Mouse (Mus musculus) kidney, postnatal 0 days (tissue): ENCODE measurements around the gene Adamts1. TPM values are rescaled to one million over a fixed set of nuclear protein-coding genes. Genes with fewer than 3 reads are reported as not detected.
A peak's percentile ranks its signal among the peaks of the same experiment; 100 is the strongest.

Source experiments
- ATAC-seq: fragments of 200-750 bp; cut with Nextera tagmentation; replicated peaks from 2 replicates; pipeline ENCODE4 v1.8.0; 2017; ENCODE audit warnings: low read depth, moderate number of reproducible peaks, moderate TSS enrichment, moderate library complexity; ENCODE audit not compliant: low FRiP score
- DNase-seq: peaks from one replicate; pipeline ENCODE4 v3.0.0-alpha.2; 2016; ENCODE audit warnings: low spot score
- H3K27ac ChIP-seq: fragments of 300-500 bp; sonication (generic); 2 replicates; pipeline ENCODE4 v1.5.1; 2014; ENCODE audit warnings: mild to moderate bottlenecking
- H3K27me3 ChIP-seq: fragments of 300-500 bp; sonication (generic); 2 replicates; pipeline ENCODE4 v1.6.1; 2014; ENCODE audit warnings: low read length, mixed read lengths; ENCODE audit not compliant: insufficient read depth
- H3K36me3 ChIP-seq: fragments of 300-500 bp; sonication (generic); 2 replicates; pipeline ENCODE4 v1.6.1; 2014; ENCODE audit warnings: low read length, mixed read lengths; ENCODE audit not compliant: insufficient read depth
- H3K4me1 ChIP-seq: fragments of 300-500 bp; sonication (generic); replicated peaks from 2 replicates; pipeline ENCODE4 v1.6.1; 2014; ENCODE audit warnings: antibody characterized with exemption, low read length, mixed read lengths; ENCODE audit not compliant: insufficient read depth
- H3K4me2 ChIP-seq: fragments of 300-500 bp; sonication (generic); 2 replicates; pipeline ENCODE4 v1.6.1; 2014; ENCODE audit warnings: mild to moderate bottlenecking, low read length, moderate library complexity, mixed read lengths
- H3K4me3 ChIP-seq: fragments of 300-500 bp; sonication (generic); replicated peaks from 2 replicates; pipeline ENCODE4 v1.5.1; 2014; ENCODE audit warnings: low read depth, low read length
- H3K9ac ChIP-seq: fragments of 300-500 bp; sonication (generic); 2 replicates; pipeline ENCODE4 v1.6.1; 2014; ENCODE audit warnings: low read depth, low read length
- H3K9me3 ChIP-seq: fragments of 300-500 bp; sonication (generic); replicated peaks from 2 replicates; pipeline ENCODE4 v1.6.1; 2016; ENCODE audit warnings: low read length, inconsistent platforms, mixed read lengths
- CTCF ChIP-seq: IDR thresholded peaks from 2 replicates; pipeline ENCODE4 v1.5.1; 2016; ENCODE audit warnings: antibody characterized with exemption, low read depth, mild to moderate bottlenecking, moderate library complexity
- WGBS: fragments of 180-500 bp; shearing (Covaris S2); extraction: QIAGEN DNeasy Blood & Tissue Kit; methylation state at CpG from one replicate; pipeline ENCODE4 v1.1.7; 2014; 5-methylcytosine and 5-hydroxymethylcytosine counted together
- polyA plus RNA-seq: library from polyadenylated mRNA; unstranded; fragments of >200 nt; fragmentation: Nextera tagmentation; extraction: Ambion mirVana; gene quantifications from 2 replicates; pipeline ENCODE4 v1.2.1, GENCODE M21; 2015

The Adamts1 gene
- 75.9 and 82.8 TPM in 2 replicates for polyA plus RNA-seq

DNA sequence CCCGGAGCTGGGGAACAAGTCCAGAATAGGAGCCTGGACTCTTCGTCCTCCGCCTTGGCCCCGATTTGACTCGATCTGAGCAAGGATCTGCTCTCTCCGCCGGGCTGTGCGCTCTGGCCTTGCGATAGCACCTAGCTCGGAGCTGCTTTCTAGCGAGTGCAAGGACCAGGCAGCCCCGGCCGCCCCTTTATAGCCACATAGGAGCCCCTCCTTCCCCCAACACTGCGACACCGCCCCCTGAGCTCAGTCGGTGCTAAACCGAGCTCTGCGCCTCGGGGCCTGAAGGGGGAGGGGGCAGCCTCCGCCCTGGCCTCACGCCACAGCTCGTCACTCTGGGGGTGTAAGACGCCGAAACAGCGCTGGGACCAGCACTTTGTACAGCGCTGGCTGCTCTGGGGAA, at the start of gene Adamts1:
Adamts1 (minus strand) TSS at position 160 of the 400 bp plus-strand sequence.
- H3K36me3 ChIP-seq: peaks cover 11% of the 10 kb centered on the region
- peak within 1 kb of the TSS; percentile 88 for H3K9ac ChIP-seq
- H3K4me1 ChIP-seq: peaks cover 14% of the 10 kb centered on the region; the same call in 1 of the 2 replicates
- no peaks in the 10 kb centered on the region for H3K9me3 ChIP-seq
- peak within 1 kb of the TSS; percentile 75 for H3K4me2 ChIP-seq
- under 1% methylated on average over 25 of the region's 26 CpGs for WGBS
- no peaks in the 10 kb centered on the region for H3K27me3 ChIP-seq
- ATAC-seq (peak; percentile 90), DNase-seq (peak; percentile 97)
- H3K27ac ChIP-seq: peak within 1 kb of the TSS; percentile 94
- peak; percentile 53 for TF ChIP-seq CTCF
- H3K4me3 ChIP-seq: peak within 1 kb of the TSS; percentile 88

DNA sequence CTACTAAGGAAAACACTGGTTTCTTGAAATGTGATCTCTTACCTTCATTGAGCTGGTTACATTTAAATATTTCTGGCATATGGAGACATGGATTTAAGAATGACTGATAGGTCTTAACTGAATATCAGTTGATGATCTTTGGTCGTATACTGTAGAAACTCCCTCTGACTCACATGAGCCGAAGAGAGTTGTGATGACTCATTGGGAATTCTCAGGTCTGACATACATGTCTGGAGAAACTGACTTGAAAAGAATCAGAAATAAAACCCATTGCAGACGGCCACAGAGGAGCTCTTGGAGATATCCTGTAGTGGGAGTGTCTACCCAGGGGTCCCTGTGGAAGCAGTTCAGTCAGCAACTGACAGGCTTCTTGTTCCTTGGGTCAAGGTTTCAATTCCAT, 24.2 kb upstream of the Adamts1 start:
- H3K4me3 ChIP-seq: no peak overlapping the region
- H3K4me1 ChIP-seq: no peaks in the 10 kb centered on the region
- 70% methylated on average over 3 of the region's 3 CpGs for WGBS
- H3K9me3 ChIP-seq: no peaks in the 10 kb centered on the region
- no peak overlapping the region for H3K9ac ChIP-seq
- no peaks in the 10 kb centered on the region for H3K27me3 ChIP-seq
- no peak for TF ChIP-seq CTCF
- ATAC-seq: no peak
- DNase-seq: no peak
- no peak overlapping the region for H3K27ac ChIP-seq
- H3K36me3 ChIP-seq: no peaks in the 10 kb centered on the region
- no peak overlapping the region for H3K4me2 ChIP-seq

DNA sequence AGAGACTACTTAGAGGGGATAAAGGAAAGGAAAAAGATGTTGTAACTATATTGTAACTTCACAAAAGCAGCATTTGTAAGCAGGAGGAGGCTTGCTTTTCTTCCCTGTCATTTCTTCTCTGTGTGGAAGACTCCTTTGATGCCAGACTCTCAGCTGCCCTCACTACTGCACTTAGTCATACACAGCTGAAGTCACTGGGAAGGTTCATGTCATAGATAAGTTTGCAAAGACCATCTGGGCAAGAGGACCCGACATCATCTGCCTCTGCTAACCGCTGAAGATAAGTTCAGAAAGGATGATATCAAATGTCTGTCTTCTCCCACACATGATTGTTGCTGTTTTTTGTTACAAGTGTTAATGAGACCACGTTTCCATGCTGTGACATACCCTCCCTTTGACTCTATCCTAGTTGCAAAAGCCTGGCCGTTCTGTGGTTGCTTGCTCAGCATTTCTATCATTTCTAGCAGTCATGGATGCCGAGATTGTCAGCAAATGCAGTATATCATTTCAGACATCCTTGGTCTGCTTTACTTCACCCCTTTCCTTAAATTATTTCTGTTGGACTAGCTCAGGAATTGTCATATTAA, 19.5 kb upstream of the Adamts1 start:
- no peaks in the 10 kb centered on the region for H3K9me3 ChIP-seq
- H3K4me3 ChIP-seq: no peak overlapping the region
- H3K4me2 ChIP-seq: no peak overlapping the region
- H3K27me3 ChIP-seq: no peaks in the 10 kb centered on the region
- no peaks in the 10 kb centered on the region for H3K4me1 ChIP-seq
- H3K27ac ChIP-seq: no peak overlapping the region
- no peak for TF ChIP-seq CTCF
- H3K9ac ChIP-seq: no peak overlapping the region
- no peak for DNase-seq
- 50% methylated on average over 5 of the region's 5 CpGs for WGBS
- ATAC-seq: no peak
- no peaks in the 10 kb centered on the region for H3K36me3 ChIP-seq

DNA sequence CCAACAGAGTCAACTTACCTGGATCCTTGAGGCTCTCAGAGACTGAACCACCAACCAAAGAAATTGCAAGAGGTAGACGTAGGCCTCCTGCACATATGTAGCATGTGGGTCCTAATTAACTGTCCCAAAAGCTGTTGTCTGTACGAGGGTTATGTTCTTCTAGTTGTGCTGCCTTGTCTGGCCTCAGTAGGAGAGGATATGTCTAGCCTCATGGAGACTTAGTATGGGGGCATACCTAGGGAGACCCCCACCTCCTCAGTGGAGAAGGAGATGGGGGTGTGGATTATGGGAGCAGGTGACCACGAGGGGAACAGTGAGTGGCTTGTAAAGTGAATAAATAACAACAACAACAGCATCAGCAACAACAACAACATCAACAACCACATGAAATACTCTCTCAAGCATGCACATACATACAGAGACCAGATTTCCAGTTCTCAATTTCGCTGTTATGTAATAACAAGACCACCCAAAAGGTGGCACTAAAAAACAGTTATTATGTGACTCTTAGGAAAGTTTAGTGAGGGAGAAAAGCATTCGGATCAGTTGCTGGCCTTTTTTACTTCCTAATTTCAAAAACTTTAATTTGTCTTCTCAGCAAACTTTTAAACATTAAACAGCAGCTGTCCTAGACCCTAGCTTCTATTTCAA, 17.0 kb upstream of the Adamts1 start:
- Histone ChIP-seq H3K9ac (no peak overlapping the region), H3K27ac (no peak overlapping the region), H3K4me2 (no peak overlapping the region), H3K36me3 (no peaks in the 10 kb centered on the region), H3K4me3 (no peak overlapping the region), H3K27me3 (no peaks in the 10 kb centered on the region), H3K9me3 (no peaks in the 10 kb centered on the region), H3K4me1 (no peaks in the 10 kb centered on the region)
- peak; percentile 62 for TF ChIP-seq CTCF
- ATAC-seq: no peak
- WGBS: 52% methylated on average over 5 of the region's 5 CpGs
- DNase-seq: peak; percentile 82

DNA sequence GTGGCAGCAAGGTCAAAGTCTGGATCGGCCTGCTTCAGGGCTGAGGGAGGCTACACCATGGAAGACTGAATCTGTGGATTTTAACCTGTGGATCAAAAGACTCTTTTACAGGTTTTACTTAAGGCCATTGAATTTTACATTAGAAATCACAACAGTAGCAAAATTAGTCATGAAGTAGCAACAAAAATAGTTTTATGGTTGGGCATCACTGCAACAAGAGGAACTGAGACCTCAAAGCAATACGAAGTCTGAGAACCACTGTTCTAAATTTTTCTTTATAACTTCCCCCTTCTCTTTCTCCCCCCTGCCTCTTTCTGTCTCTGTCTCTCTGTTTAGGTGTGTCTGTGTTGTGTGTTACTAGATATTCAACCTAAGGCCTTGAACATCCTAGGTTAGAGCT, 11.2 kb upstream of the Adamts1 start:
- H3K4me3 ChIP-seq: no peak overlapping the region
- H3K27me3 ChIP-seq: no peaks in the 10 kb centered on the region
- no peaks in the 10 kb centered on the region for H3K4me1 ChIP-seq
- no peak overlapping the region for H3K27ac ChIP-seq
- H3K36me3 ChIP-seq: no peaks in the 10 kb centered on the region
- DNase-seq (no peak), ATAC-seq (no peak)
- no peak for TF ChIP-seq CTCF
- 84% methylated on average over 2 of the region's 2 CpGs for WGBS
- H3K9me3 ChIP-seq: no peaks in the 10 kb centered on the region
- H3K9ac ChIP-seq: no peak overlapping the region
- no peak overlapping the region for H3K4me2 ChIP-seq

DNA sequence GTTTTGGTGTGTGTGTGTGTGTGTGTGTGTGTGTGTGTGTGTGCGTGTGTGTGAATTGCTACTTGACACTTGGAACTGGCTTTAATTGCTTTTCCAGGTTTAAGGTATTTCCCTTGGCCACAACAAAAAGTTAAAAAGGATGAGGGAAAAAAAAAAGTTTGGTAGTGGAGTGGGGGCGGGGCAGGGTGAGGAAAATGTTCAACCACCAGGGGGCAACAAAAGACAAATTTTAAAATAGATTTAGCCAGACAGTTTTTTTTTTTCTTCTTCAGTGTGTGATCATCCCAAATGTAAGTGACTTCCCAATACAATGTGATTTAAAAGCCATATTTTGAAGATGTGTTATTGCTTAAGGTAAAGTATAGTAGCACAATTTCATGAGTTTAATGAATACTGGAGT, 4.7 kb upstream of the Adamts1 start:
- 0 out of 2 replicates have a peak overlapping the region, but pooled peaks have one; percentile 23 for H3K4me2 ChIP-seq
- DNase-seq (peak; percentile 77), ATAC-seq (no peak)
- H3K9ac ChIP-seq: no peak overlapping the region
- H3K9me3 ChIP-seq: no peaks in the 10 kb centered on the region
- WGBS: 3% methylated on average over 2 of the region's 2 CpGs
- H3K4me3 ChIP-seq: no peak overlapping the region
- H3K27ac ChIP-seq: no peak overlapping the region
- no peaks in the 10 kb centered on the region for H3K27me3 ChIP-seq
- no peaks in the 10 kb centered on the region for H3K4me1 ChIP-seq
- H3K36me3 ChIP-seq: no peaks in the 10 kb centered on the region
- TF ChIP-seq CTCF: peak; percentile 81
